Mouse (Mus musculus) kidney, adult 2 months (tissue): ENCODE results near the gene Dgkh.

ENCODE experiments used
- CTCF ChIP-seq: fragments of 200-500 bp; conservative IDR thresholded peaks from 2 replicates; pipeline ENCODE4 v1.5.1; 2011; ENCODE audit warnings: low read depth, mild to moderate bottlenecking, control low read depth, low read length, moderate library complexity, mixed read lengths; ENCODE audit not compliant: insufficient read depth, insufficient read length
- POLR2A ChIP-seq: fragments of 200-500 bp; IDR thresholded peaks from one replicate; pipeline ENCODE4 v1.6.1; 2011; ENCODE audit warnings: low read depth, low read length, control low read depth

DNA sequence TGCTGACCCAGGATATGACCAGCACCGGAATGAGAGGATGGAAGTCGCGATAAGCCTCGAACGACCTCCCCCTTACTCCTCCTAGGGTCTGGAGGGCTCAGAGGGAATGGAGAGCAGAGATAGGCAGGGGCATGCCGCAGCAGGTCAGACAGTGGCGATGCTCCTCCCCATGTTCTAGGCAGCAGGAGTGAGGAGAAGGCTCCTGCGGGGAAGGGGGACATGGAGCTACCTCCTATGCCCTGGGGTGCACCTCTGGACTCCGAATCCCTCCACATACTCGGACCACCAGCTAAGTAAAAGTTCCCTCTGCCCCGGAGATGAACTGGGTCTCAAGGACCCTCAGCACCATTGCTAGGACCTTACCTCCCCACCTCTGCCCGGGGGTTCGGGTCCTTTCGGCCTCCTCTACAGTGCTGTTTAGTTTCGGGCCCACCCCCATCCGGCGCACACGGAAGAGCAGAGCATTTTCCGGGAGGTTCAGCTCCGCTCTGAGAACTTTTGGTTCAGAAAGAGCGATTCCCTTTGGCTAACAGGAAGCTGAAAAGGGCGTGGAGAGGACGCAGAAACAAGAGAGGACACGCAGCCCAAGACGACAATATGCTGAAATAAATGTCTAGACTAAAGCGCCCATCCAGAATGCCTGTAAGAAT is 7.1 kb downstream of the Dgkh start:
- no peak for TF ChIP-seq CTCF
- TF ChIP-seq POLR2A = no peak
